Mouse (Mus musculus): ENCODE data around the gene St3gal6.

St3gal6 gene

DNA sequence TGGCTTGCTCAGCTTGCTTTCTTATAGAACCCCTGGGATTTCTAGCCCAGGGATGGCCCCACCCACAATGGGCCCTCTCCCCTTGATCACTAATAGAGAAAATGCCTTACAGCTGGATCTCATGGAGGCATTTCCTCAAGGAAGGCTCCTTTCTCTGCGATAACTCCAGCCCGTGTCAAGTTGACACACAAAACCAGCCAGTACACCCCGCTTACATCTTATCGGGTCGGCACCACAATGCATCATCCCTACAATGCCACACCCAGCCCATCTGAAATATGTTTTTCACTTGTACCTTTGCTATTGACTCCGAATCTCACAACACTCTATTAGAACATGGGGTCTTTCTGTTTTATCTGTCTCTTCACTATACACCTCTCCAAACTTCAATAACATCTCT is 3.6 kb downstream of the St3gal6 start:
- no peak for DNase-seq

- DNase-seq: no peak
Observed at GRCm38 (mm10) chr16:58519650-58520073, 4.4 kb downstream of the St3gal6 start.

DNA sequence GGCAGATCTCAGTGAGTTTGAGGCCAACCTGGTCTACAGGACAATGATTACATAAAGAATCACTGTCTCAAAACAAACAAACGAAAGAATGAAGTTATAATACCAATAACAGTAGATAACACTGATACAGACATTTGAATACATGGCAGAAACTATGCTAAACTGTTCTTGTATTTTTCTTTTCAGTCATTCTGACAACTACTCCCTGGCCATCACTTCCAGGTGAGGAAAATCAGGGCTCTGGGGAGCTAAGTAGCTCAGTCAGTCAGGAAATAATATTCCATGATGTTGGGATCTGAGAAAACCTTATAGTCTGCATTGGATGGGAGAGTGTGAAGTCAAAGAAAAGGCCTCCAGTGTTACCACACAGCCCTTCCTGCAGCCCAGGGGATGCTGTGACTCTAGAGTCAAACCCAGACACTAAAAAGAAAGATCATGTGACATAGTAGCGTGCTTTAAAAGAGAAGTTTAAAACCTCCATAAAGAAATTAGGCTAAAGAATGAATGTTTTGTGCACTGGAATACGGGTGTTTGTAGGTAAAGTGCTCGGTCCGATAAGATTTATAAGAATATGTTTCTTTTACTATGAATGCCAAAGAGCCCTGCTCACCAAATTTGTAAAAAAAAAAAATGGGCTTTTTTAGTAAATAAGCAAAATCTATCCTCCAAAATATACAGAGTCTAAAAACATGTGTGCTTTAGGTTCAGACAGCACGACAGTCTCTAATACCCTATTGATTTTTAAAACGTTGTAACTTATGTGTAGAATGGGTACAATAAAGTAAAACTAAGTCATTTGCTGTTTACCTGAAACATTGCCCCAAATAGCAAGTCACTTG is 6.9 kb downstream of the St3gal6 start:
- DNase-seq: no peak

DNA sequence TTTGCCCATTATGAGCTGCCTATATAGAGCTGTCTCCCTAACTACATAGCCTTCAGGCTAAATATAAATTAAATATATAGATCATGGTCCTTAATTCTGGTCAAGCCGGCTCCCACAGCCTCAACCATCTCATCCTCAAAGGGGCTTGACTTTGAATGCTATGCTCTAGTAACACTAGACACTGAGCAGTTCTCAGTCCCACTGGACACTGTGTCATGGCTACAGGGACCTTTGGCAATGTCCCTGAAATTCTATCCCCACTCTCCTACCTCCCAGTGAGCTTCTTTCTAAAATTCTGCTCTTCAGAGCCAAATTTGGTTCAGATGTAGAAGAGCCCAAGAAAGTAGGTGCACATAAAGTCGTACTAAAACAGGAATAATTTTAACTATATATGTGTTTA is 7.9 kb downstream of the St3gal6 start:
- no peak for DNase-seq

- peak in 1 of 2 experiments; percentile 35 for DNase-seq
Observed at GRCm38 (mm10) chr16:58514565-58514964, 9.5 kb downstream of the St3gal6 start.

DNA sequence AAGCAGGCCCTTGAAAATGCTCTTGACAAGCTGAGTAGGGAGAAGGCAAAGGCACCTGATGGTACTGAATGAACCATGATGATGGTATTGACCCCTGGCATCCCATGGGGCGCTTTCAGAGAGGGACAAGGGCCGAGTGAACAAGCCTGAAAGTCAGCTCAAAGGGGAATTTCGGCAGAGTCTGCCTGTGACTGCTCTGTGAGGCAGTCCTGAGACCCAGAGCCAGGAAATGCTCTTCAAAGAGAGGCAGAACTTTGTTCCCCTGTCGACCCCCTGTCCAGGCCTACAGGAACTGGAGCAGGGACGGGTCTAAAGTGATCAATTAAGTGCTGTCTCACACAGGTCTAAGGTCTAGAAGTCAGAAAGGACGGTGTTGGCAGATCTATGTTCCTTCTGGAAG is 10.3 kb downstream of the St3gal6 start:
- no peak for DNase-seq

- DNase-seq: no peak
Observed at GRCm38 (mm10) chr16:58512887-58513286, 11.2 kb downstream of the St3gal6 start.

GRCm38 (mm10) chr16:58512181-58512761 is 11.8 kb downstream of the St3gal6 start:
- no peak for DNase-seq

DNA sequence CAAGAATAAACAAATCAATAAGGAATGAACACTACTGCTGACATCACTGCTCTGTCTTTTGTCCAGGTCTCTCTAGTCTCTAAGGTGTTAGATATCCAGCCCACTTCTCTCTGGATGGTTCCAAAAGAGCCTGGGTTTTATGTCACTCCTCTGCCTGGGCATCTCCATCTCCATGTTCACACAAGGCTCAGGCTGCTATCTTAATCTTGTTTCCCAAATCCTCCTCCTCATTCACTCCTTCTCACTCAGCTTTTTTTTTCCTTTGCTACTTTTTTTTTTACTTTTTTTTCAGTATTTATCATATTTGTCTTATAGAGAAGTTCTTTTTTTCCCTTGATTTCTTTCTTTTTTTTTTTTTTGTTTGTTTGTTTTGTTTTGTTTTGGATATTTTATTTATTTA is 19.1 kb downstream of the St3gal6 start:
- no peak for DNase-seq

DNA sequence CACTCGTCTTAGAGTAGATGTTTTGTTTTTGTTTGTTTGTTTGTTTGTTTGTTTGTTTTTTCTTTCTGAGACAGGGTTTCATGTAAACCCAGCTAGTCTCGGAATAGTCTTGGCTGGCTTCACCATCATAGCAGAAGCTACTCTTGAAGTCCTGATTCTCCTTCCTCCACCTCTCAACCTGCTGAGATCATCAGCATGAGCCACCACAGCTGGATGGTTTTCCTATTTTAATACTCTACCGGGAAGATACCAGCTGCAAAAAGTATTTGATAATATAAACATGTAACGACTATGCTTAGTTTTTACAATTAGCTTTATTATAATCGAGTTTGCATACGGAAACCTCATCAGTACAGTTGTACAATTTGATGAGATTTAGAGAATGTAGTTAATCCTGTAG is 21.5 kb downstream of the St3gal6 start:
- no peak for DNase-seq

DNA sequence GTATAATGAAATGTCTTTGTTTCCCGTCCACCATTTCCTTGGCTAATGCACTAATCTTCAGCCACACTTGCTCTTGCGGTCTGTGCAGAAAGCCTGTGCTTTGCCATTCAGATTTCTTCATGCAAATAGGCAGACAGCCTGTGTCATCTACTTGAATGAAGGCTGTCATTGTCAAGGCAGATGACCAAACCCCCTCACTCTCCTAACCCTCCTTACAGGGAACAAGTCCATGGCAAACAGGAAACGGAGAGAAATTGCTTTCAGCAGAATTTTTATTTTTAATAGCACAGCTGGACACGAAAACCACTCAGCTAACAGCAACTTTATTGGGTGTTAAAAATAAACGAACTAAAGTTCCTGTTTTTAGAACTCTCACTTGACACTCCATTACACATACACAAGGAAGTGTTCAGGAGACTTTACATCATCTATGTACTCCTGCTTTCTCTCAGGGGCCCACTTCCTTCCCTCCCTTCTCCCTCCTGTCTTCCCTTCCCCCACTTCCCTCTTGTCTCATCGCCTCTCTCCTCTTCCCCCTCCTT is 22.2 kb downstream of the St3gal6 start:
- no peak for DNase-seq

DNA sequence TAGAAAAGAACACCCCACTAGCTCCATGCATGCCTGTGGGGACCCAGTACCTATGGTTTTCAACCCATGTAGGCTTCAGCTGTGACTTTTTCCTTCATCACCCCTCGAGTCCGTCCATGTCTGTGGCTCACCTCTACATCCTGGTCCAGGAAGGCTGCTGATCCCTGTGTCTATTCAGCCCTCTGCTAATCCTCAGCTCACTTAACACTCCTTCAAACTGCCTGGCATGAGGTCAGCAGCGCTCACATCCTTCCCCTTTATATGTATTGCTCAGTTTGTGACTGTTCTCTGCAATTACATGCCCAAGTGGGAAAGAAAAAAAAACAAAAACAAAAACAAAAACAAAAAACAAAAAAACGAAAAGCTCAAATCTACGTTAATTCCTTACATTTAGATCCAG is 24.4 kb downstream of the St3gal6 start:
- DNase-seq: no peak

GRCm38 (mm10) chr16:58499172-58499584 is 24.9 kb downstream of the St3gal6 start:
- DNase-seq: no peak

GRCm38 (mm10) chr16:58497886-58498713 is 25.9 kb downstream of the St3gal6 start:
- DNase-seq: peak in 1 of 2 experiments; percentile 51

GRCm38 (mm10) chr16:58496791-58497190 is 27.3 kb downstream of the St3gal6 start:
- DNase-seq: no peak

DNA sequence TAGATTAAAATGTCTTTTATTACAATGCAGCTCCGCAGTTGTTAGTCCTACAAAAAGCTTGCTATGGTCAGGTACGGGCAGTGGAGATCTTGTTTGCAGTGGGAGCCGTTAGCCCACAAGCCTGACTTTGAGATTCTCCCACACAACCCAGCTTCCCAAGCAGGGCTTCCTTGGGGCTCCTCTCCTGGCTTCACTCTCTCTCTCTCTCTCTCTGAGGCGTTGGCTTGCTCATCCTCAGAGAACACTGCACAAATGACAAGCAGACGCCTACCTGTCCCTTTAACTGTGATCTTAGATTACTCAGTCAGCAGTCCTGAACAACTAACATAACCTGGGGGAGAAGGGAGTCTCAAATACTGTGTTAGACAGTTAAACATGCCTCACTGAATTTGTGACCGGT is 36.2 kb downstream of the St3gal6 start:
- DNase-seq: no peak

- DNase-seq: no peak
Observed at GRCm38 (mm10) chr16:58482296-58482695, 41.7 kb downstream of the St3gal6 start.

DNA sequence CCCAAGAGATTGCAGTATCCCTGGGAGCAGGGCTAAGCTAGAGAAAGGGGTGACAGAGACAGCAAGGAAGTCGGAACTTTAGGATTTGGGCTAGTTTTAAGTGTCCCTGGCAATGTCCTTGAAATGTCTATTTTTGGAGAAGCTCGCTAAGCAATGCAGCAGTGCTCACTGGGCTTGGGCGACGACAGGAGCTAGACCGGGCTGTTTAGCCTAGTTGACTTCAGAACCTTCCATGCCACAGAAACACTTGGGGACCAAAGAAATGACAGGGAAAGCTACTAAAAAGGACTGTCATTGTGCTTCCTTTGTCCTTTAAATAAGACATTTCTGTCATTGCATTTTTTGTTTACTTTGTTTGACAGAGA is 42.2 kb downstream of the St3gal6 start:
- DNase-seq: no peak

DNA sequence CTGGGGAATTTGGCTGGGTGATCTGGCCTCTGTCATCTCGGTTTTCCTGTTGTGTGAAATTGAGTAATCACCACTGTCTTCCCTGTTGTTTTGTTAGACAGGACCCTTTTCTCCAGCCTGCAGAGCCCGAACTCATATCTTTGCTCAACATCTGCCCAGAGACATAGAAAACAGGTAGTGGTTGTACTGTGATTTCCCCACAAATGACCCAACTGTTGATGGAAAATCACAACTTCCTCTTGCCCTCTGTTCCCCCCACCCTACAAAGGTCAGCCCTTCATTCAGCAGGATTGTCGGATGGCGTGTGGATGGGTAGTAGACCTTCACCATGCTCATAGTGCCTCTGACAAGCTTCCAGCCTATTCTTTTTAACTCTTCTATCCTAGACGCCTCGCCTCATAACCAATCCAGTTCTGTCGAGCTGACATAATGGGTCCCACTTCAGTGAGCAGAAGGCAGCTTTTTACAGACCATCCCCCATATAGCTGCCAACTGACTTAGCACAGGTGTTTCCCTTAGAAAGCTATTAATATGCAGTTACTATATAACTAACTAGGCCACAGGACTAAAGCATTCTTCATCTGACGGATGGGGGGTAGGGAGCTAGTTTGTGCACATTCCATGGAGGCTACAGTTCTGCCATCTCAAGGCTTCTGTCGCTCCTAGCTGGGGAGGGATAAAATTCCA is 42.7 kb downstream of the St3gal6 start:
- DNase-seq: no peak

DNA sequence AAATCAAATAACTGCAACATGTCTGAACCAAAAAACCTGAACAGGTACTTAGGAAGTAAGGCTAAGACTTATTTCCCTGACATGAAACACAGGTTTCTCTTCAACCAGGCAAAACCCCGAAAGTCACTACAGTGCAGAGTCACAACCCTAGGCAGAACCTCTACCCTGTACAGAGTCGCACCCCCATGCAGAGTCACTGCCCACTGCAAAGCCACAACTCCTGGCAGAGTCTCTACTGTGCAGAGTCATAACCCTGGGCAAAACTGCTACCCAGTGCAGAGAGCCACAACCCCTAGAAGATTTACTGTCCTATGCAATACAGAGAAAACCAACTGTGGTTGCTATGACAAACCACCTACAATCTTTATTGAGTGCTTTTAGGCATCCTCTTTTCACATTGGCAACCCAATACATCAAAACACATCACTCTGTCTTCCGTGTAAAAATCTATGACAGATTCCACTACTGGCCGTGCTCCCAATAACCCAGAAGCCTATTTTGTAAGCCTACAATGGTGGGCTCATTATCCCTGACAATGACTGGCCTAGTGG is 44.1 kb downstream of the St3gal6 start:
- no peak for DNase-seq

- DNase-seq: no peak
Observed at GRCm38 (mm10) chr16:58476363-58476762, 47.7 kb downstream of the St3gal6 start.

DNA sequence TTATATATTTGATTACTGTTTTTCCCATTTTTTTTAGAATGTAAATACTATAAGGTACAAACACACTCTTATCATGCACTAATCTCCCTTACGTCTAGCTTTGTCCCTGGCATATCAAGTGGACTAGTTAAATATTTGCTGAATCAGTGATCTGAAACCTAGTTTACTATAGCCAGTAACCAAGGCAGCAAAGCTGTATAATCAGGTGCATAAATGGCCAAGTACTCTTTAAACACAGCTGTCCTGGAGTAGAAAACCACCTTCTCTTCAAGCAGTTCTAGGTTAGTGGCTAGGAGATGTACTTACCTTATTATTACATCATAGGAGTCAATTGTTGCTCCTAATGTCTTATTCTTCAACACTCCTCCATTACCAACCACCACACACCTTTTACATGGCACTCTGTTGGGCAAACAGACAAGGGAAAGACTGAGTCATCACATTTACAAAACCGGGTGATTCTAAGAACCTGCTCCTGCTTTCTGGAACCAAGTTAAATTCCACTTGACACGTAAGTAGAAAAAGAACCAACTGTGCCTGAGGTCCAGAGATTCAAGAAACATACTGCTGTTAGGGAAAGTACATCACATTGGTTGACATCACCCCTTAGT is 48.4 kb downstream of the St3gal6 start:
- DNase-seq: no peak

All from thymus, adult 18-20 months (tissue).